Mouse (Mus musculus): ENCODE data around the gene Papss2.
"Not testable (repeated sequence)": the region's sequence is repeated elsewhere in the genome, so short reads cannot be mapped to it uniquely, and the experiment has no call there.

Papss2 gene

DNA sequence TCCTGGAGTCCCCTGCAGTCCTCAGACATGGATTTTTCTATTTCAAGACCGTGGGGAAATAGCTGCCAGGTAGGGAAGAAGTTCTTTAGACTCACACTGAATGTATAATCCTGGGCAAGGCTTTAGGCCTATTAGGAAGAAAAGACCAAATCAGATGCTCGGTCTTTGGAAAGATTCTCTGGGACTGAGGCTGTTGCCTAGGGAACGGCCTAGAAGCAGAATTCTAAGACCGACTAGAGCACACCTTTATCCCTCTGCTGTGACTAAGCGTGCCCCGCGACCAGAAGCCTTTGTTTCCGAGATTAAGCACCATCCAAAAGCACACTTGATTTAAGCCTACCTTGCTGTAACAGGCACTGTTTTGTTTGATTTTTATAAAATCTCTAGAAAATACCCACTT lies 46.4 kb downstream of the Papss2 start:
- no peak for DNase-seq

DNA sequence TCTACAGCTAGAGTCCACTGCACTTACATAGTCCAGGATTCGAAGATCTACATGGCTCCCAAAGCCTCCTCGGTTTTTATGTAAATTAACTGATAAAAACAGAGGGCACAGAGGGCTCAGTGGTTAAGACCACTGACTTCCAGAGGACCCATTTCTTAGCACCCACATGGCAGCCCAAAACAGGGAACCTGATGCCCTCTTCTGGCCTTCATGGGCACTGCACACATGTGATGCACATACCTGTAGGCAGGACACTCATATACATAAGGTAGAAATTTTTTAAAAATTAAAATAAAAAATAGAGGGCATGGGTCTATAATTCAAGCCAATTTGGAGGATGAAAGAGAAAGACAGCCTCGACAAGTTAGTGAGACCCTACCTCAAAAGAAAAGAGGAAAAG lies 48.1 kb downstream of the Papss2 start:
- DNase-seq, result no peak

DNA sequence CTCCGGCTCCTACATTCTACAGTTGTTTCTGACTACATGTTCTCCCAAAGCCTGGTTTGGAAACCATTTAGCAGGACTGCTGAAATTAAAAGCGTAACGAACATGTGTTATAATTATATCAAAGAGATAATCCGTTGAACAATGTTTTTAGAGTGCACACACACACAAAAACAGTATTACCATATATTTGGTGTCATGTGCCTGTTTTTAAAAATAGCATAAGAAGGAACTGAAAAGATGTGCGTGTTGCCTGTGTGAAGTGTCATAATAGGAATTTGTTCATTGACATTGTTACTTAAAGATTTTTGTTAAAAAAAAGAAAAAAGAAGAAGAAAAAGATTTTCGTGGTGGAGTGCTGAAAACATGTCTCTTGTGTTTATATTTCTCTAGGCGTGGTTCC lies 50.3 kb downstream of the Papss2 start:
- no peak for DNase-seq

DNA sequence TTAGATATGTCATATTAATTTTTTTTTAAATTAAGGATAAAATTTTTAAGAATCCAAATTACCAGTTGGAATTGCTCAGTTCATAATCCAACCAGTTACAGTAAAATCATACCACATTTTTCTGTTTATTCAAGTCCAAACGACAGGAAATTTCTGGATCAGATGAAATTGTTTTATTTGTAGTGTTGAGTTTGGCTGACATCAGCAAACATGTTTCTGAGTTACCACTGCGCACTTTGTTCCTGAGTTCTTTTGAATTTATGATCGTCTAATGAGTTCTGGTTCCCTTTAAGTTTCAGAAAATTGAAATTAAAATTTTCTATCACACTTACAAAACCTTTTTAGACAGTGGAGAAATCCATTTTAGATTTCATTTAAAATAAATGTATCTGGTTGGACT lies 50.8 kb downstream of the Papss2 start:
- no peak for DNase-seq

- peak; percentile 17 for DNase-seq
Observed at GRCm38 (mm10) chr19:32648019-32648571, 52.5 kb downstream of the Papss2 start.

DNA sequence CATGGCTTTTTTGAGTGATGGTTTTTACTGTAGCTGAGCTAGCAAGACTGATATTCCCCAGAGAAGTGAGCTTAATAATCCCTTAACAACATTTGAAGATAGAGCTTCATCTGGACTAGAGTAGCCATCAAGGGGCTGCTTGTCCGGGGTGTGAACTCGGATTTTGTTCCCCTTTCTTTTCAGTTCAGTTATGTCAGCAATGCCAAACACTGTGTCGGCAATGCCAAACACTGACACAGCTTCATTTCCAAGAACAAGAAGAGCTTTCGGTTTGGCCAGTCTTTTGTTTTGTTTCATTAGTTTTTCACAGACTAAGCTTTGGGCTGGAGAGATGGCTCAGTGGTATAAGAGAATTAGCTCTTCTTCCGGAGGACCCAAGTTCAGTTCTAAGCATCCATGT lies 55.5 kb downstream of the Papss2 start:
- no peak for DNase-seq

GRCm38 (mm10) chr19:32653122-32653521 lies 57.5 kb downstream of the Papss2 start:
- DNase-seq, result peak; percentile 51

DNA sequence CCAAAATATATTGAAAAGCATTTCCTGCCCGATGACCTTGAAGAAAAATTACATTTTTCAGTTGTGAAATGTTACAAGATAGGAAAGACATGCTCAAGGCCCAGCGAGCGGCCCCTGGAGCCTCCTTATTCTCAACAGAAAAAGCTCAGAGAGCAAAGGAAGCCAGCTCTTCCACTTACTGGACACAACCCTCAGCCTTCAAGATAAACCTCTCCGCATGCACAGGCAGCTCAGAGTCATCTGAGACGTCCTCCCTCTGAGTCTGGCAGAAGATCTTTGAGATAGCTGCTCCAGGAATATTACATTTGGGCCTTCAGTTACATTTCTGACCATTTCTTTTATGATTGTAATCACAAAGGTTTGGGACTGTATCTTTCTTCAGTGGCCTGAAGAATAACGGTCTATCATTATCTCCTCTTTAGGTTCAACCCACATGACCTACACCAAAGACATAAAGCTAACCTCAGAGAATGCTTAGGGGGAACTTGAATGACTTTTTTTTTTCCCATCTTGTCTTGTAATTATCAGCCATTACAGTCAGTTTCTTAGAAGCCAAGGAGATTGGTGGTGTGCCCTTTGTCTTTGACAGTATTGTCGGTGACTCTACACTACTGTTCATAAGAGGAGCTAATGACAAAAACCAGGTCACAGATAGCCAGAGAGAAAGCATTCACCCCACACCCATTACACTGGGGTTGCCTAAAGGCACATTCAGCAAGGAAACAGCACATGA lies 58.2 kb downstream of the Papss2 start:
- DNase-seq, result peak; percentile 45

DNA sequence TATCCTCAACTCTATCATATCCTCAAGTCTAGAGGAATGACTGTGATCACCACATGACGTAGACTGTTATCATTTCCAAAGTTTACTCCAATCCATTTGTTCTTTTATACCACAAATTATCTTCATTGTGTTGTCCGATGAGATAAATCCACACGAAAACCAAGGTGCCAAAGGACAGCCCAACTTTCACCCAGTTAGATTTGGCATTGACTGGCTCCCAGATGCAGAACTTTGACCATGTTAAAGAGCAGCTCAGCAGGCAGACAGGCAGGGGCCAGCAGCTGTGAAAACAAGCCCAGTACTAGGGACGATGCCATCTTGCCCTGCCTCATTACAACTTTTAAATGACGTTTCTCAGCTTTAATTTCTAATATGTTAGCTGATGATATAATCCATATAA lies 63.8 kb downstream of the Papss2 start:
- peak; percentile 12 for DNase-seq

DNA sequence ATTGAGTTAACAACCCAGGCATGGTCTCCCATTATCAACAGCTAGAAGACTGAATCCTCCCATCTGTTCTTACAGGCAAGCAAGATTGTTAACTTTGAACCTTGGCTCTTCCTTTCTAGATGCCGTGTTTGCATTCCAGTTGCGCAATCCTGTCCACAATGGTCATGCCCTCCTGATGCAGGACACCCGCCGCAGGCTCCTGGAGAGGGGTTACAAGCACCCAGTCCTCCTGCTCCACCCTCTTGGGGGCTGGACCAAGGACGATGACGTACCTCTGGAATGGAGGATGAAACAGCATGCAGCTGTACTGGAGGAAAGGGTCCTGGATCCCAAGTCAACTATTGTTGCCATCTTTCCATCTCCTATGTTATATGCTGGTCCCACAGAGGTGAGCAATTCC lies 67.3 kb downstream of the Papss2 start:
- DNase-seq, result no peak

DNA sequence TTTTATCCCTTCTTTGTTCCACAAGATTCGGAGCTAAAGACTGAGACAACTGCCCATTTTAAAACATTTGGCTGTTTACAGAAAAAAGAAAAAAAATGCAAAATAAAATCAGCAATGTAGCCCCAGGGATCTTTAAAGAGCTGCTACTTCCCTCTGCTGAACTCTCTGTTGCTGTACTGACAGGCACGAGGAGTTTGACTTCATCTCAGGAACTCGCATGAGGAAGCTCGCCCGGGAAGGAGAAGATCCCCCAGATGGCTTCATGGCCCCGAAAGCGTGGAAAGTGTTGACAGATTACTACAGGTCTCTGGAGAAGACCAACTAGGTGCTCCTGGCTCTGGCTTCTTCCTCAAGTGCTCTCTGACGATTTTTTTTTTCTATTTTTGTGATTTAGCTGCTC lies 69.7 kb downstream of the Papss2 start:
- no peak for DNase-seq

DNA sequence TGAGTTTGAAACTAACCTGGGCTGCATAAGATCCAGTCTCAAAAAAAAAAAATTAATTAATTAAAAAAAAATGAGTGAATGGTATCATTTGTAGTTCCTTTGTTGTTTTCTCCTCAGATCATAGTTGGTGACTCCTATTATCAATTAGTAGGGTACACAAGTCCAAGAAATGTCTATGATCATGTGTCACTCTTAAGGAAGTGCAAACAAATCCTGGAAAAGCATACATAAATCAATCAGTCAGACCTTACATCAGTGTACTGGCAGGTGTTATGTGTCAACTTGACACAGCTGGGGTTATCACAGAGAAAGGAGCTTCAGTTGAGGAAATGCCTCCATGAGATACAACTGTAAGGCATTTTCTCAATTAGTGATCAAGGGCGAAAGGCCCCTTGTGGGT lies 72.2 kb downstream of the Papss2 start:
- not testable (repeated sequence) for DNase-seq

DNA sequence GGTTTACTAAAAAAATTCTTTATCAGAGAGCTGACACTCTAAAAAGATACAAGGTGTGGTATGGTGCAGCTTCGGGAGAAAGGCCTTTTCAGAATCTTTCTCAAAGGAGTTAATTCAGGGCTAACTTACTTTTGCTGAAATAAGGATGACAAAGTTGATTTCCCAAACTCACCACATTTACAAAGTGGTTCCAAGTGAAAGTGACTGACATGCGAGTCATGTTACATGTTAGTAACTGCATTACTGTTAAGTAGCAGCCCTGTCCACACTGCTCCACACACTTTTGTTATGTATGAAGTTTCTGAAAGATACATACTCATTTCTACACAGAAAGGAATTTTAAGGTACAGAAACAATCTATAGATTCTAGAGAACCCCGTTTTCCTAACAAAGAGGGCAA lies 80.2 kb downstream of the Papss2 start:
- no peak for DNase-seq

GRCm38 (mm10) chr19:32680894-32681293 lies 85.3 kb downstream of the Papss2 start:
- DNase-seq, result no peak

GRCm38 (mm10) chr19:32683081-32683480 lies 87.5 kb downstream of the Papss2 start:
- DNase-seq, result no peak

DNA sequence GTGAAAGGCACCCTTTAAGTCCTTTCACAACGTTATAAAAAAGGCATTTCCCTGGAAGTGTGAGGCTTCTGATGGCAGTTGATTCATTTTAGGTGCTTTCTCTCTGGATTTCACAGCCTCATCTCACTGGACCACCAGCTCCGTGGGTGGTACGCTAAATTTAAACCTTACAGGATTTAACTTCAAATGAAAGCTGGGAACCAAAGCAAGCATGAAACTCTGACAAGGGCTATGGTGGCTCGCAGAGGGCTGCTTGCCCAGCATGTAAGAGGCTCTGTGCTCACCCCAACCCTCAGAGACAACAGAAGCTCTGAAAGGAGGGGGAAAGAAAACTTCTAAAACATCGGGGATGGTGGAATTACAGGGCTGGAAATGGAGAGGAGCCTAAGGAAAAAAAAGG lies 92.1 kb downstream of the Papss2 start:
- DNase-seq, result no peak

DNA sequence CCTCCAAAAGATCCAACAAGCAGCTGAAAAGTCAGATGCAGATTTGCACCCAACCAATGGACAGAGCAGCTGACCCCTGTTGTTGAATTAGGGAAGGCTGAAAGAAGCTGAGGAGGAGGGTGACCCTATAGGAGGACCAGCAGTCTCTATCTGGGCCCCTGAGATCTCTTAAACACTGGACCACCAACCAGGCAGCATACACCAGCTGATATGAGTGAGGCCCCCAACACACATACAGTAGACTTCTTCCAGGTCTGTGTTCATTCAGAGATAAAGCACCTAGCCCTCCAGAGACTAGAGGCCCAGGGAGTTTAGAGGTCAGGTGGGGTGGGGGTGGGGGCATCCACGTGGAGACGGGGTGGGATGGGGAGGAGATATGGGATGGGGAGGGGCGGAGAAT lies 92.6 kb downstream of the Papss2 start:
- DNase-seq, result not testable (repeated sequence)

GRCm38 (mm10) chr19:32689724-32690123 lies 94.1 kb downstream of the Papss2 start:
- no peak for DNase-seq

DNA sequence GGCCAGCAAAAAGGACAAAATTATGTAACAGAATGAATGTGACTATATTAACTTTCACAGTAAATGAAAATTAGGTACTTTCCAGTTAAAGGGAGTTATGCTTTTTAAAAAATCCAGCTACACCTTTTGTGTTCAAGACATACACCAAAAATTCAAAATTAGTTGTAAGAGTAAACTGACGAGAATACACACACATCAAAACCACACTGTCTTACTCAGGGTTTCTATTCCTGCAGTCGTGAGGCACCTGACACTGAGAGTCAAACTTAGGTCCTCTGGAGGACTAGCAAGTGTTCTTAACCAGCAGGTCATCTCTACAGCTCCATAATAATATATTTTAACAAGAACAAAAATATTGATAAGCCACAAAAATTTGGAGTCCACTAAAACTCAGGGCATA lies 101.1 kb downstream of the Papss2 start:
- no peak for DNase-seq

- DNase-seq, result no peak
Observed at GRCm38 (mm10) chr19:32702191-32702590, 106.6 kb downstream of the Papss2 start.

DNA sequence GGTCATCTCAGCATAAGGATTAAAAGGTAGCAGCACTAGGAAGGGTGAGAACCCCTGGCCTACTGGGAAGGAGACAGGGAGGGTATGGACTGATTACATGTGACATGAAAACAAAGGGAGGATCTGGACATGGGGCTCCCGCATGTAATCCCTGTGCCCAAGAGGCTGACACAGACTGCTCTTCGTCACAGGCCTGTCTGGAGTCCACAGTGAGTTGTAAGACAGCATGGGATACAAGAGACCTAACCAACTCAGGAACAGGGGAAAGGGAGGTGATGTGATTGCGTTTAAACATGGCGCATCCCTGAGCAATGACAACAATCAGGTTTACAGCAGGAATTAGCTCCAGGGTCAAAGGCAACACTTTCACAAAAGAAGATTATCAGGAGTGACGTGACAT lies 113.4 kb downstream of the Papss2 start:
- no peak for DNase-seq

DNA sequence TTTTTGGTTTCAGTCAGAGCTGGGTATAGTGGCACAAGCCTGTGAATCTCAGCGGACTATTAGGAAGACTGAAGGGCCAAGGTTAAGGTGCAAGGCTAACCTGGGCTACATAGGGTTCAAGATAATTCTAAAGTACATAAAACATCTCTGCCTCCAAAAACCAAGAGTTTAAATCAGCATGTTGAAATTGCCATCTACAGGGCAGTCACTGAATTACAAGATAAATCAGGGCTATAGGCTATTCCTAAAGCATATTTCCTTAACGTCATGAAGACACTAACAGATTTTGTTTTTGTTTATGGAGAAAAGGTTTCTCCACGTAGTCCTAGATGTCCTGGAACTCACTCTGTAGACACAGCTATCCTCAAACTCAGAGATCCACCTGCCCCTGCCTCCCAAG lies 114.7 kb downstream of the Papss2 start:
- DNase-seq, result no peak

- peak; percentile 95 for DNase-seq
Observed at GRCm38 (mm10) chr19:32711761-32712541, 116.4 kb downstream of the Papss2 start.

- peak; percentile 78 for DNase-seq
Observed at GRCm38 (mm10) chr19:32712588-32713042, 117.0 kb downstream of the Papss2 start.
